9 mouse cellular contexts compared by ENCODE assay signal in the genomic region with DNA sequence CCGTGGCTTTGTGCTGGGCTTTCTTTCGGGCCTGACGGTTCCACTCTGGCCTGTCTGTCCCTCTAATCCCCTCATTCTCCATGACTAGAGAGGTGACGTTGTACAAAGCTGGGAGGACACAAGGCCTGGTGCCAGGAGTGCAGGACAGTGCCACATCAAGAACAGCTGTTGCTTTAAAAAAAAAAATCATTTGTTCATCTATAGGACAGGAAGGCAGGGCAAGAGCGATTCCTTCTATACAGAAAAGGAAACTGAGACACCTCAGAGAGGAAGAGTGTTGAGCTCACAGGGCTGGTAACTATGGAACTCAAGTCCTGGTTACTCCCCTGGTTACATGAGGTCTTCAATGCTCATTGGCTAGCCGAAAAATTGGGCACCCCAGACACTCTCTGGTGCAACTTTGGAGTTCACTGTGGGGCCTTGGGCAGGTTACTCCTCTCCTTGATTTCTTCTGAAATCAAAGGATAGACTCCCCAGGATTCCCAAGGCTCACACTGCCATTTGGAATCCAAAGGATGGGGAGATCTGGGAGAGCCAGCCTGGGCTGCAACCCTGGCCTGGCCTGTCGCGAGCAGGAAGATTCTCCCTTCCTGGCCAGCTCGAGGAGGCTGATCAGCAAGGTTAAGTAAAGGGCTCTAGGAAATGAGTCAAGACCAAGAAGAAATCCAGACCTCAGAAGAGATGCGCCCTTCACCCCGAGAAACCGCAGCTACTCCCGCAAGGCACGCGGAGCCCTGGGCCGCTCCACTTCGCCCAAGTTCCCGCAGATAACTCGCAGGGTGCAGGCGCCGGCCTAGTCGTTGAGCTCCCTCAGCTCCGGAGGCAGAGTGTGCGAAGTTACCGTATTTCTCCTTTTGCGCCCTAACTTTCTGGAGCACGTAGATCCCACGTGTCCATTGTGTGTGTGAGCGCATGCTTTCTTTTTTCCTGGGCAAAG. TPM values are rescaled to one million over a fixed set of nuclear protein-coding genes. Genes with fewer than 3 reads are reported as not detected.
DNase-seq lines count a peak whose midpoint lies in the region; ATAC-seq lines count a peak whose summit lies in the region.
"Had no signal": no experiment of that assay in that cellular context is flagged by ENCODE, and none has a peak within 500 bp of the region (broad histone marks: within the 10 kb centered on the region; RNA-seq: fewer than 3 reads in every experiment).

No protein-coding gene starts in this region.

- DNase-seq in CD8-positive naive resting alpha-beta T cell, adult 2 months (ENCODE audit: low read depth in 2 of 2, low spot score in 2 of 2) = peak; percentile 25 to 52
- peak; percentile 66 for DNase-seq in adrenal gland, postnatal 10 days
- peak; percentile 76 for DNase-seq in hindbrain, embryonic 10.5 days (ENCODE audit: low spot score)
- DNase-seq in layer of hippocampus, adult 8-10 months (ENCODE audit: low spot score in 2 of 2) = peak; percentile 15 to 30
- peak; percentile 45 for DNase-seq in lung, postnatal 14 days
- peak; percentile 50 to 57 for DNase-seq in right cerebral cortex, postnatal 10 days (ENCODE audit: low spot score in 2 of 2)
- DNase-seq in MN1 (ENCODE audit: low spot score) = no peak

- ATAC-seq in forebrain, embryonic 13.5 days = peak; percentile 86

- peak overlapping the region; percentile 47 for H3K9ac ChIP-seq in forebrain, embryonic 13.5 days

- peak overlapping the region; percentile 18; the same call in 1 of the 2 replicates for H3K4me3 ChIP-seq in forebrain, embryonic 13.5 days
- peak overlapping the region; percentile 36 for H3K4me3 ChIP-seq in hindbrain, embryonic 10.5 days

- H3K36me3 ChIP-seq in forebrain, embryonic 13.5 days (ENCODE audit: poor library complexity, severe bottlenecking) = no peaks in the 10 kb centered on the region
- H3K36me3 ChIP-seq in hindbrain, embryonic 10.5 days = no peaks in the 10 kb centered on the region

- 0 out of 2 replicates have a peak, but pooled peaks cover 3% of the 10 kb centered on the region for H3K9me3 ChIP-seq in forebrain, embryonic 13.5 days (replicated peaks)
- H3K9me3 ChIP-seq in hindbrain, embryonic 10.5 days = 0 out of 2 replicates have a peak, but pooled peaks cover 3% of the 10 kb centered on the region

- H3K4me2 ChIP-seq in forebrain, embryonic 13.5 days = peak overlapping the region; percentile 48

- peak overlapping the region; percentile 81 for H3K27ac ChIP-seq in forebrain, embryonic 13.5 days
- peak overlapping the region; percentile 87 for H3K27ac ChIP-seq in hindbrain, embryonic 10.5 days

- WGBS in forebrain, embryonic 13.5 days = 3% methylated on average over 29 of the region's 29 CpGs
- 4% methylated on average over 29 of the region's 29 CpGs for WGBS in hindbrain, embryonic 10.5 days

- H3K27me3 ChIP-seq in forebrain, embryonic 13.5 days = peaks cover 21% of the 10 kb centered on the region
- H3K27me3 ChIP-seq in hindbrain, embryonic 10.5 days (ENCODE audit: insufficient read depth, poor library complexity, severe bottlenecking) = peaks cover 26% of the 10 kb centered on the region

- H3K4me1 ChIP-seq in forebrain, embryonic 13.5 days = peaks cover 23% of the 10 kb centered on the region
- peaks cover 31% of the 10 kb centered on the region for H3K4me1 ChIP-seq in hindbrain, embryonic 10.5 days (replicated peaks)

RNA-seq across cellular contexts. Expression of a gene that starts 3.5 kb away (rescaled TPM):
- not detected for total RNA-seq in adrenal gland, postnatal 10 days (2021)
- polyA plus RNA-seq in forebrain, embryonic 13.5 days (2015; fragmentation: Nextera tagmentation; extraction: Ambion mirVana) = not detected in 2 replicates
- not detected in 2 replicates for polyA plus RNA-seq in hindbrain, embryonic 10.5 days (2016; fragmentation: Nextera tagmentation; extraction: Ambion mirVana)
- not detected for total RNA-seq in layer of hippocampus, adult 8-10 months (2022)
- total RNA-seq: gastrocnemius, postnatal 4 days had no signal

RNA-seq across cellular contexts. Expression of a gene that starts 47.5 kb away (rescaled TPM):
- total RNA-seq in adrenal gland, postnatal 10 days (2021) = not detected
- polyA plus RNA-seq in forebrain, embryonic 13.5 days (2015; fragmentation: Nextera tagmentation; extraction: Ambion mirVana) = not detected in 2 replicates
- polyA plus RNA-seq in hindbrain, embryonic 10.5 days (2016; fragmentation: Nextera tagmentation; extraction: Ambion mirVana) = 0.14 and 0.20 TPM in 2 replicates
- total RNA-seq in layer of hippocampus, adult 8-10 months (2022) = not detected
- total RNA-seq: gastrocnemius, postnatal 4 days had no signal
